Mouse (Mus musculus): ENCODE results near the gene Shank3. TPM values are rescaled to one million over a fixed set of nuclear protein-coding genes. Genes with fewer than 3 reads are reported as not detected.

Shank3 gene
- polyA plus RNA-seq, 1 experiment = 10.2 TPM

DNA sequence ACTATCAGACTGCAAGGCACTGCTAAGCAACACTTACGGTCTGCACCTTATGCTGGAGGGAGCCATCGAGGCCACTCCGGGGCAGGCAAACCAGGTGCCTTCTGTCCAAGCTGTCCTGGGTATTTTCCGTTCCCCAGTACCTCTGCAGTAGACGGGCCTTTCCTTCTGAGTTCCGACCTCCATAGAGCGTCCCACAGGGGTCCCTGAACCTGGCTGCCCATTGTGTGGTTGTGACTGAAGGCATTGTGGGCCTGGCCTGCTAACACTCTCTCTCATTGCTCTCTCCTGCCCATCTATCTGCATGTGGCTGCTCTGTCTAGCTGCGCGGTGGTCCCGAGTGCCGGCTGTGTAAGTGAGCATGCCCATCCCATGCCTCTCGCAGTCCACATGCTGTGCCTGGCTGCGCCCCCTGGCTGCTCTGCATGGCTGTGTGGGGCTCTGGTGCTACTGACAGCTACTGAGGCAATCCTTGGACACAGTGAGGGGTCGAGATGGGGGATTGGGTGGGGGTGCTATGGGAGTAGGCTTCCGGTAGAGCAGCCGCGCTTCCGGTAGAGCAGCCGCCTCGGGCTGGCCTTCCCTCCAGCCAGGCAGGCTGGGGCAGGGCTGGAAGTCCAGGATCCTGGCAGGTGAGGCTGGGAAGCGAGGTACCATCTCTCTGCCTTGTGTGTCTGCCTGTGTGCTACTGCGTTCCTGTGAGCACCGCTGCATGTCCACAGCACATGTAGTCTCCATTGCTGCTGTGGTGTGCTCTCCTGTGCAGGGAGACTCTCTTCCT is 57.2 kb downstream of the Shank3 start:
- H3K4me1 ChIP-seq (ENCODE audit: control insufficient read depth, insufficient read depth, insufficient read length, low read length) = no peaks in the 10 kb centered on the region; the same call in 1 of the 2 replicates
- H3K27me3 ChIP-seq (ENCODE audit: control insufficient read depth, insufficient read depth, low read length) = peaks cover 3% of the 10 kb centered on the region; the same call in 1 of the 2 replicates
- WGBS = 37% methylated on average over 23 of the region's 23 CpGs
- no peaks in the 10 kb centered on the region for H3K36me3 ChIP-seq (ENCODE audit: control insufficient read depth, insufficient read depth, low read length)
- H3K27ac ChIP-seq (ENCODE audit: insufficient read depth, low read depth, low read length) = no peak overlapping the region
- no peak overlapping the region for H3K4me3 ChIP-seq (ENCODE audit: low read depth, low read length)
- no peak for TF ChIP-seq POLR2A (IDR thresholded peaks at IDR 0.05; ENCODE audit: low read depth, low read length)
- TF ChIP-seq CTCF (IDR thresholded peaks at IDR 0.05; ENCODE audit: extremely low read depth, insufficient read length, insufficient replicate concordance, low read depth, low read length) = no peak

DNA sequence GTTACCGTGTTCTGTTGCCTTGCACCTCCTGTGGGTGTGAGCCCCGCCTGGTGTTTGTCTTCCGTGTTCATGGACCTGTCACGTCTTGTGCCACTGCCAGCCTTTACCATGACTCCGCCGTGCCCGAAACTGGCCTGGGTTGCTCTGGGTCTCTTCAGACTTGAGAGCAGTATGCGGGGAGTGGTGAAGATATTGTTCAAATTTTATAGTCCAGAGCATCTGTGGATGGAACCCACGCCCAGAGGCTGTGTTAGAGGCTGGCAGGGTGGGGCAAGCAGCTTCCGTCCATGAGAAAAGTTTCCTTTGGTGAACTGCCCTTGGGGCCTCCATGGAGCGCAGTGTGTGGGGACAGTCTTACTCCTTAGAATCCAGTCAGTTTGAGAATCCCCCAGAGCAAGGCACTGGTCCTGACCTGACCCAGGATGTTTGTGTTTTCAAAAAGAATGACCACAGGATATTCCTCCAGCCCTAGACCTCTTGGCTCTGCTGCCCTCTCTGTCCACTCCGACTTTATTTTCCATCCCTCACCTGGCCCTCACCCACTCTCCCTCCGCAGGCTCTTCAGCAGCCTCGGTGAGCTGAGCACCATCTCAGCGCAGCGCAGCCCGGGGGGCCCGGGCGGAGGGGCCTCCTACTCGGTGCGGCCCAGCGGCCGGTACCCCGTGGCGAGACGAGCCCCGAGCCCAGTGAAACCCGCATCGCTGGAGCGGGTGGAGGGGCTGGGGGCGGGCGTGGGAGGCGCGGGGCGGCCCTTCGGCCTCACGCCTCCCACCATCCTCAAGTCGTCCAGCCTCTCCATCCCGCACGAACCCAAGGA is 58.0 kb downstream of the Shank3 start:
- Histone ChIP-seq H3K27ac (ENCODE audit: insufficient read depth, low read depth, low read length) (no peak overlapping the region), H3K36me3 (ENCODE audit: control insufficient read depth, insufficient read depth, low read length) (no peaks in the 10 kb centered on the region), H3K4me3 (ENCODE audit: low read depth, low read length) (no peak overlapping the region), H3K4me1 (ENCODE audit: control insufficient read depth, insufficient read depth, insufficient read length, low read length) (no peaks in the 10 kb centered on the region; the same call in 1 of the 2 replicates), H3K27me3 (ENCODE audit: control insufficient read depth, insufficient read depth, low read length) (peaks cover 3% of the 10 kb centered on the region; the same call in 1 of the 2 replicates)
- 26% methylated on average over 40 of the region's 40 CpGs for WGBS
- TF ChIP-seq CTCF (IDR thresholded peaks at IDR 0.05; ENCODE audit: extremely low read depth, insufficient read length, insufficient replicate concordance, low read depth, low read length) (no peak), POLR2A (IDR thresholded peaks at IDR 0.05; ENCODE audit: low read depth, low read length) (no peak)

DNA sequence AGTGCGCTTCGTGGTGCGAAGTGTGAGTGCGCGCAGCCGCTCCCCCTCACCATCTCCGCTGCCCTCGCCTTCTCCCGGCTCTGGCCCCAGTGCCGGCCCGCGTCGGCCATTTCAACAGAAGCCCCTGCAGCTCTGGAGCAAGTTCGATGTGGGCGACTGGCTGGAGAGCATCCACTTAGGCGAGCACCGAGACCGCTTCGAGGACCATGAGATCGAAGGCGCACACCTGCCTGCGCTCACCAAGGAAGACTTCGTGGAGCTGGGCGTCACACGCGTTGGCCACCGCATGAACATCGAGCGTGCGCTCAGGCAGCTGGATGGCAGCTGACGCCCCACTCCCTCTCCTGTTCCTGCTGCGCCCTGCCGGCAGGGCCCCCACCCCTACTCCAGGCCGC is 58.6 kb downstream of the Shank3 start:
- Histone ChIP-seq H3K4me1 (ENCODE audit: control insufficient read depth, insufficient read depth, insufficient read length, low read length) (no peaks in the 10 kb centered on the region; the same call in 1 of the 2 replicates), H3K27ac (ENCODE audit: insufficient read depth, low read depth, low read length) (no peak overlapping the region), H3K4me3 (ENCODE audit: low read depth, low read length) (no peak overlapping the region), H3K36me3 (ENCODE audit: control insufficient read depth, insufficient read depth, low read length) (no peaks in the 10 kb centered on the region), H3K27me3 (ENCODE audit: control insufficient read depth, insufficient read depth, low read length) (peaks cover 3% of the 10 kb centered on the region; the same call in 1 of the 2 replicates)
- TF ChIP-seq POLR2A (IDR thresholded peaks at IDR 0.05; ENCODE audit: low read depth, low read length) = no peak
- TF ChIP-seq CTCF (IDR thresholded peaks at IDR 0.05; ENCODE audit: extremely low read depth, insufficient read length, insufficient replicate concordance, low read depth, low read length) = no peak
- 24% methylated on average over 34 of the region's 34 CpGs for WGBS

DNA sequence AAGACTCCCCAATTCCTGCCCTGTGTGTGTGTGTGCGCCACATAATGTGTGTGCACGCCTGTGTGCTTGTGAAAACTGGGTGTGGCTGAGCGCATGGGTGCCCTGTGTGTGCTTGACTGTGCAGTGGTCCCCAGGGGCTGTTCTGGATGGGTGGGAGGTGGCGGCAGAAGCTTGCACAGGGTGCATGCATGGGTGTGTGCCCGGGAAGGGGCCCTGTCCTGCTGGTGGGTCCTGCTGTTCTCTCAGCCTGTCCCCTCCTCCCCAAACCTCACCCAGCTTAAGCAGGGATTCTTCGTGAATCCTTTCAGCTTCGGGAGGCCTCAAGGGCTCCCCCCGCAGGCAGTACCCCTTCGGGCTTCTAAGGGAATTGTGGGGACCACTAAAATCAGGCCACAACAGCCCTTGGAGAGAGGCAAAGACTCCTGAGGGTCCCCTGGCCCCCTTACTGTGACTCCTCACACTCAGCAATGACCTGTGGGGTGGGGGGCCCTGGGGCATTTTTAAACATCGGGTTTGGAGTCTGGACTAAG is 59.8 kb downstream of the Shank3 start:
- no peak overlapping the region for H3K4me3 ChIP-seq (ENCODE audit: low read depth, low read length)
- no peak for TF ChIP-seq CTCF (IDR thresholded peaks at IDR 0.05; ENCODE audit: extremely low read depth, insufficient read length, insufficient replicate concordance, low read depth, low read length)
- TF ChIP-seq POLR2A (IDR thresholded peaks at IDR 0.05; ENCODE audit: low read depth, low read length) = no peak
- H3K27me3 ChIP-seq (ENCODE audit: control insufficient read depth, insufficient read depth, low read length) = peaks cover 3% of the 10 kb centered on the region; the same call in 1 of the 2 replicates
- no peak overlapping the region for H3K27ac ChIP-seq (ENCODE audit: insufficient read depth, low read depth, low read length)
- no peaks in the 10 kb centered on the region; the same call in 1 of the 2 replicates for H3K4me1 ChIP-seq (ENCODE audit: control insufficient read depth, insufficient read depth, insufficient read length, low read length)
- no peaks in the 10 kb centered on the region for H3K36me3 ChIP-seq (ENCODE audit: control insufficient read depth, insufficient read depth, low read length)
- WGBS = 49% methylated on average over 10 of the region's 10 CpGs

DNA sequence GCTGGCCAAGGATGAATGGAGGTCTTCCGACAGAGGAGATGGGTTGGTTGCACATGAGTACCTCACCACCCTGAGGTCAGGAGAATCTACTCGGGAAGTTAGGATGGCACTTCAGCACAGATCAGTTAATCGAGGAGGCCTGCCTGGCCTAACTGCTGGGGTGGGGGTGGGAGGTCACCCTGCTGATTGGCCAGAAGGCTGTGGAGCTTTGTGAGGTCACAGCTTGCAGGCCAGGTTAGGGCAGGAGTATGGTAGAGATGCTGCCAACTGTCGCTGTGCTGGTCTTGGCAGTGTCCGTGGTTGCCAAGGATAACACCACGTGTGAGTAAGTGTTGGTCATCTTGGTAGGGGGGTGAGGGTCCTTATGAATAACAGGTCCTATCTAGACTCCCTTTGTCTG is 68.7 kb downstream of the Shank3 start, which contains the start of gene Acr:
Gene Acr, plus strand, starts transcription at position 213 of the 400 bp plus-strand sequence.
- 85% methylated on average over 6 of the region's 6 CpGs for WGBS

DNA sequence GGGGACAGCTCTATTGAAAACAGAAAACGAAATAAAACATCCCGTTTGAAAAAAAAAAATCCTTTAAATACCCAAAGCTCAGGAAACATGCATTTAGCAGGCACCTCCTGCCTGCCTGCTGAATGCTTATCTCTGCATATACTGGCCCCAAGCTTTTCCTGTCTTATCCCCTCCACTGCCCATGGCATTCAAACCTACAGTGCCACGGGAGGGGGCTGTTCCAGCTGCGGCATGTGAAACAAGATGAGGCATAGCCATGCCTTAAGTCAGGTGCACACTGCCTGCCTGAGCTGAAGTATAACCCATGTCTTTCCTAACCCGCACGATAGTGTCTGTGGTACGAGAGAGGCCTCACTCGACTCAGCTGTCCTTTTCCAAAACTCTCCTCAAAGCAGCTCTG is 72.7 kb downstream of the Shank3 start:
- no peaks in the 10 kb centered on the region for H3K27me3 ChIP-seq (ENCODE audit: control insufficient read depth, insufficient read depth, low read length)
- H3K27ac ChIP-seq (ENCODE audit: insufficient read depth, low read depth, low read length) = no peak overlapping the region
- no peak for TF ChIP-seq CTCF (IDR thresholded peaks at IDR 0.05; ENCODE audit: extremely low read depth, insufficient read length, insufficient replicate concordance, low read depth, low read length)
- no peak for TF ChIP-seq POLR2A (IDR thresholded peaks at IDR 0.05; ENCODE audit: low read depth, low read length)
- no peaks in the 10 kb centered on the region for H3K4me1 ChIP-seq (ENCODE audit: control insufficient read depth, insufficient read depth, insufficient read length, low read length)
- H3K36me3 ChIP-seq (ENCODE audit: control insufficient read depth, insufficient read depth, low read length) = no peaks in the 10 kb centered on the region
- WGBS = 69% methylated on average over 8 of the region's 8 CpGs
- H3K4me3 ChIP-seq (ENCODE audit: low read depth, low read length) = no peak overlapping the region

More for the DNA sequence above, 68.7 kb downstream of the Shank3 start, which contains the start of gene Acr:
- no peaks in the 10 kb centered on the region for H3K27me3 ChIP-seq (ENCODE audit: control insufficient read depth, insufficient read depth, low read length)
- no peak within 1 kb of the TSS for H3K27ac ChIP-seq (ENCODE audit: insufficient read depth, low read depth, low read length)
- H3K36me3 ChIP-seq (ENCODE audit: control insufficient read depth, insufficient read depth, low read length) = no peaks in the 10 kb centered on the region
- no peaks in the 10 kb centered on the region for H3K4me1 ChIP-seq (ENCODE audit: control insufficient read depth, insufficient read depth, insufficient read length, low read length)
- no peak within 1 kb of the TSS for H3K4me3 ChIP-seq (ENCODE audit: low read depth, low read length)
- TF ChIP-seq POLR2A (IDR thresholded peaks at IDR 0.05; ENCODE audit: low read depth, low read length) = no peak
- TF ChIP-seq CTCF (IDR thresholded peaks at IDR 0.05; ENCODE audit: extremely low read depth, insufficient read length, insufficient replicate concordance, low read depth, low read length) = no peak
